Mouse (Mus musculus): Measurements from ENCODE around the gene Fam206a.

Gene Fam206a

GRCm38 (mm10) chr4:56801907-56802668 is at the start of gene Fam206a, which contains the start of gene Elp1:
Fam206a (plus strand) TSS chr4:56802345.
Elp1 (minus strand) TSS chr4:56802331.
- DNase-seq, result peak; percentile 99

GRCm38 (mm10) chr4:56756021-56756420 is 46.1 kb upstream of the Fam206a start:
- no peak for DNase-seq

GRCm38 (mm10) chr4:56756966-56757600 is 45.1 kb upstream of the Fam206a start:
- DNase-seq, result no peak

- no peak for DNase-seq
Observed at GRCm38 (mm10) chr4:56757693-56758092, 44.5 kb upstream of the Fam206a start.

GRCm38 (mm10) chr4:56767861-56768284 is 34.3 kb upstream of the Fam206a start:
- peak; percentile 4 for DNase-seq

GRCm38 (mm10) chr4:56768913-56769312 is 33.2 kb upstream of the Fam206a start:
- peak; percentile 10 for DNase-seq

GRCm38 (mm10) chr4:56771065-56771464 is 31.1 kb upstream of the Fam206a start:
- DNase-seq, result no peak

GRCm38 (mm10) chr4:56791373-56791772 is 10.8 kb upstream of the Fam206a start:
- DNase-seq, result no peak

GRCm38 (mm10) chr4:56802669-56803150 is 565 bp downstream of the Fam206a start:
- DNase-seq, result no peak

- no peak for DNase-seq
Observed at GRCm38 (mm10) chr4:56809050-56809449, 6.9 kb downstream of the Fam206a start.

GRCm38 (mm10) chr4:56811642-56812041 is 9.5 kb downstream of the Fam206a start:
- DNase-seq, result no peak

- no peak for DNase-seq
Observed at GRCm38 (mm10) chr4:56812096-56812495, 10.0 kb downstream of the Fam206a start.

GRCm38 (mm10) chr4:56815131-56815530 is 13.0 kb downstream of the Fam206a start:
- DNase-seq, result no peak

GRCm38 (mm10) chr4:56820017-56820550 is 17.9 kb downstream of the Fam206a start:
- no peak for DNase-seq

GRCm38 (mm10) chr4:56824231-56824630 is 22.1 kb downstream of the Fam206a start:
- DNase-seq, result no peak

GRCm38 (mm10) chr4:56828932-56829331 is 26.8 kb downstream of the Fam206a start:
- no peak for DNase-seq

GRCm38 (mm10) chr4:56829511-56829921 is 27.4 kb downstream of the Fam206a start:
- DNase-seq, result peak; percentile 66

- no peak for DNase-seq
Observed at GRCm38 (mm10) chr4:56831013-56831609, 29.0 kb downstream of the Fam206a start.

- DNase-seq, result peak; percentile 27
Observed at GRCm38 (mm10) chr4:56831998-56832397, 29.9 kb downstream of the Fam206a start.

- DNase-seq, result no peak
Observed at GRCm38 (mm10) chr4:56837661-56838060, 35.5 kb downstream of the Fam206a start.

GRCm38 (mm10) chr4:56840297-56840696 is 38.2 kb downstream of the Fam206a start:
- DNase-seq, result no peak

- DNase-seq, result no peak
Observed at GRCm38 (mm10) chr4:56842501-56842900, 40.4 kb downstream of the Fam206a start.

GRCm38 (mm10) chr4:56843963-56844362 is 41.8 kb downstream of the Fam206a start:
- DNase-seq, result no peak
